Mouse (Mus musculus): ENCODE data around the gene Map3k20. TPM values are rescaled to one million over a fixed set of nuclear protein-coding genes. Genes with fewer than 3 reads are reported as not detected.
A peak's percentile ranks its signal among the peaks of the same experiment; 100 is the strongest.

Gene Map3k20
- total and polyA plus RNA-seq, 2 experiments from 2014 or later = 3.5 to 6.0 TPM

DNA sequence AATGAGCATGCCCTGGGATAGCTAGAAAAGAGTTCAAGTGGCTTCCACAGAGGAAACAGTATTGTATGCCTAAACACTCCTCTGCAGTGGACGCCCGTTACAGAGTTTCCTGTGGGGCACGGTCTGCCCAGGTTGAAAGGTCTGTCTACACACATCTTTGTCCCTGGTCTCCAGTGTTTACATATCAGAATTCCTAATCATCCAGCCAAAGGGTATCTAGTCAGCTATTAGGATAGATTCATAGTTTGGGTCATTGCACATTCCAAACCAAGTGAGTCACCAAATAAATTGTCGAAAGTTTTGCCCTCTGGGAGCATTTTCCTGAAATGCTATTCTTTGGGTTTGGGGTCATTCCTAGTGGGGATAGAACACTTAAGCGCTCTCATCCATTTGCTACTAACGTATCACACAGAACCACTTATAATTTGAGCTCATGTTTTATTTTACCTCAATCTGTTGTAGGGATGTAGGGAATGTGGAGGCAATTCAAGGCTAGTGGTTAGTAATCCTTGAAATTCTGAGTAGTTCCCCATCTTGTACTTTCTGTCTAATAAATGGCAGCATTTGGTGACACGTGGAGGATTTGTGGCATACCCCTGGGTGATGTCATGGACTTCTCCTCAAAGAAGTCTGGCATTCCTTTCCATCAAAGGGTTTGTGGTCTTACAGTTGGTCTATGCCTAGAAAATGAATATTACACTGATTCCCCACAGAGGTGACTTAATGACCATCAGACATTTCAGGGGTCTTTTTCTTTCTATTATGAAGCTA, 33.8 kb downstream of the Map3k20 start:
- H3K4me3 ChIP-seq (ENCODE audit: low read length) = no peak overlapping the region
- H3K4me1 ChIP-seq (ENCODE audit: insufficient read depth, low read length) = no peaks in the 10 kb centered on the region
- no peaks in the 10 kb centered on the region for H3K27me3 ChIP-seq (ENCODE audit: insufficient read depth, low read length)
- H3K4me2 ChIP-seq (ENCODE audit: low read depth, low read length) = no peak overlapping the region
- TF ChIP-seq CTCF (IDR thresholded peaks at IDR 0.05; ENCODE audit: low read depth) = no peak
- no peaks in the 10 kb centered on the region for H3K36me3 ChIP-seq (ENCODE audit: insufficient read depth, low read length)
- no peak for ATAC-seq
- H3K9ac ChIP-seq (replicated peaks; ENCODE audit: low read length) = no peak overlapping the region
- DNase-seq (ENCODE audit: low spot score) = no peak
- H3K9me3 ChIP-seq (ENCODE audit: low read length) = no peaks in the 10 kb centered on the region
- 86% methylated on average over 7 of the region's 7 CpGs for WGBS
- no peak overlapping the region for H3K27ac ChIP-seq

DNA sequence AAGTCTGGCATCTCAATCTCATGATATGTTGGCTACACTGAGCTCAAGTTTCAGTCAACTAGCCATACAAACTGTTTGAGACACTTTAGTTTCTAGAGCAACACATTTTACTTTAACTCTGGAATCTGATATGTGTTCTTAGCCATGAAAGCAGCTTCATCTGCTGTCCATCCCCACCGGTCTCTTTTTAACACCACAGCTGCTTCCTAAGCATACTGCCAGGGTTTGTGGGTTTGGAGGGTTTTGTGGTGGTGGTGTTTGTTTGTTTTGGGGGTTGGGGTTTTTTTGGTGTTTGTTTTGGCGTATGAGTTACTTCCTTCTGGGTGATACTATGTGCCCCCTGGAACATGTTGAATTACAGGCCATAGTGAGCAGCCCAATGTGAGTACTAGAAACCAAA, 35.2 kb downstream of the Map3k20 start:
- WGBS = 89% methylated on average over 2 of the region's 2 CpGs
- Histone ChIP-seq H3K4me3 (ENCODE audit: low read length) (no peak overlapping the region), H3K4me1 (ENCODE audit: insufficient read depth, low read length) (no peaks in the 10 kb centered on the region), H3K9ac (replicated peaks; ENCODE audit: low read length) (no peak overlapping the region), H3K9me3 (ENCODE audit: low read length) (no peaks in the 10 kb centered on the region), H3K27ac (no peak overlapping the region), H3K4me2 (ENCODE audit: low read depth, low read length) (no peak overlapping the region), H3K27me3 (ENCODE audit: insufficient read depth, low read length) (no peaks in the 10 kb centered on the region), H3K36me3 (ENCODE audit: insufficient read depth, low read length) (no peaks in the 10 kb centered on the region)
- ATAC-seq = no peak
- no peak for TF ChIP-seq CTCF (IDR thresholded peaks at IDR 0.05; ENCODE audit: low read depth)
- DNase-seq (ENCODE audit: low spot score) = no peak

DNA sequence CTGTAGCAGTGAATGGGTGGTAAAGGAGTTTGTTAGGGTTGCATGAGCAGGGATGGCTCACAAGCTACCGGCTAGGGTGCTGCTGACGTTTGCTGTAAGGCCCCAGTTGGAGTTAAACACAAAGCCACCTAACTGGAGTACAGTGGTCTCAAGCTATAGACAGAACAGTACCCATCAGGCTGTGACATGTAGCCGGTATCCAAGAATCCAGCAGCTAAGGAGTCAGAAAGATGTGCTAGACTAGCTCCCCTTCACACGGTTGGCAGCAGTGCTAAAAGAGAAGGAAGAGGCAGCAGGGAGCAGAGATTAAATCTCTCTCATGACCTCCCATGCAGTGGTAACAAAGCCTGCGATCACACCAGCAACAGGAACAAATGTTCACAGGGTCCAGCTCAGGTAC, 36.2 kb downstream of the Map3k20 start:
- no peaks in the 10 kb centered on the region for H3K27me3 ChIP-seq (ENCODE audit: insufficient read depth, low read length)
- ATAC-seq (no peak), DNase-seq (ENCODE audit: low spot score) (no peak)
- no peak overlapping the region for H3K4me3 ChIP-seq (ENCODE audit: low read length)
- H3K9me3 ChIP-seq (ENCODE audit: low read length) = no peaks in the 10 kb centered on the region
- no peak for TF ChIP-seq CTCF (IDR thresholded peaks at IDR 0.05; ENCODE audit: low read depth)
- 64% methylated on average over 5 of the region's 5 CpGs for WGBS
- H3K9ac ChIP-seq (replicated peaks; ENCODE audit: low read length) = no peak overlapping the region
- H3K4me2 ChIP-seq (ENCODE audit: low read depth, low read length) = no peak overlapping the region
- H3K36me3 ChIP-seq (ENCODE audit: insufficient read depth, low read length) = no peaks in the 10 kb centered on the region
- H3K4me1 ChIP-seq (ENCODE audit: insufficient read depth, low read length) = no peaks in the 10 kb centered on the region
- no peak overlapping the region for H3K27ac ChIP-seq

DNA sequence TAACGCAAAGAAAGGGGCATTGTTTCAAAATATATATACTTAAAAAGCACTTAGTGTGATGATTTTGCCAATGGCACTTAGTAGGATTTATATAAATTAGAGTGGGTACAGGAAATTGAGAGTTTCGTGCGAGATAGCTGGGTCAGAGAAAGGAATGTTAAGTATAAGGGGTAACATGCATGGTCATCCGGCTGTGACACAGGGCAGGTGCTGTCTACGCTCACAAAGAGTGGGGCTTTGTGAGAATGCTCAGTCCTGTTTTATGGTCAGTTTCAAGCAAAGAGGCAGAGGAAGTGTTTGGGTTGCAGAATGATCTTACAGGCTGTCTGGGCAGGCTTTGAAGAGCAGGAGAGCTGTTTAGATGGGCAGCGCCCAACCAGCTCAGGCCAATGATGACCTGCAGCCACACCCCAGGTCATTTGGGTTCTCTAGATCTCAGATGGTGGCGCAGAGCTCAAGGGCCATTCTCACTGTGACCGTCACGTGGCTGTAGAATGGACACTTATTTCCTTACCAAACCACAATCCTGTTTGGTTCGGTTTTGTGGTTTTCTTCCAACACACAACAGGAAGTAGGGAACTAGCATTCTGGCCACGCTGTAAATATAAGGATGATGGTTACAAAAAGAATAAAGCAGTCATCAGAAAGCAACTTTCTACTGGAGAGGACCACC, 37.4 kb downstream of the Map3k20 start:
- ATAC-seq (no peak), DNase-seq (ENCODE audit: low spot score) (no peak)
- Histone ChIP-seq H3K9me3 (ENCODE audit: low read length) (no peaks in the 10 kb centered on the region), H3K4me3 (ENCODE audit: low read length) (no peak overlapping the region), H3K27ac (no peak overlapping the region), H3K4me2 (ENCODE audit: low read depth, low read length) (no peak overlapping the region), H3K36me3 (ENCODE audit: insufficient read depth, low read length) (no peaks in the 10 kb centered on the region), H3K9ac (replicated peaks; ENCODE audit: low read length) (no peak overlapping the region), H3K27me3 (ENCODE audit: insufficient read depth, low read length) (no peaks in the 10 kb centered on the region), H3K4me1 (ENCODE audit: insufficient read depth, low read length) (no peaks in the 10 kb centered on the region)
- WGBS = 85% methylated on average over 11 of the region's 11 CpGs
- TF ChIP-seq CTCF (IDR thresholded peaks at IDR 0.05; ENCODE audit: low read depth) = no peak

DNA sequence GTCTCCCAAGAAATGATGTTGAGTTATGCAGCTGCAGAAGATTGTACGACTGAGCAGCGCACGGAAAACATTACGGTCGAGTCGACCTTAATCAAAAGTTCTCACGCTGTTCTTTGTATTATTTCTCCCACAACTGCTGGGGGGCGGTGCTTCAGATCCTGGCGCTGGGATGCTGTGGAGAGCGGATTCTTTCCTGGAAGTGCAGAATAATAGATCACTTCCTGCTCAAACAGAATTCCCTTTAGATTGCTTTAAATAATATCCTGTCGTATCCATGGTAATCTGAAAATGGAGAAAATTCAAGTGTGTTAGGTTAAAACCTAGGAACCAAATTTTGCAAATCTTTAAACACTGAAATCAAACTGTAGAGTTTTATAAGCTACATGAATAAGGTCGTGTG, 39.0 kb downstream of the Map3k20 start:
- ATAC-seq = no peak
- 0 out of 2 replicates have a peak overlapping the region, but pooled peaks have one; percentile 20 for H3K4me2 ChIP-seq (ENCODE audit: low read depth, low read length)

DNA sequence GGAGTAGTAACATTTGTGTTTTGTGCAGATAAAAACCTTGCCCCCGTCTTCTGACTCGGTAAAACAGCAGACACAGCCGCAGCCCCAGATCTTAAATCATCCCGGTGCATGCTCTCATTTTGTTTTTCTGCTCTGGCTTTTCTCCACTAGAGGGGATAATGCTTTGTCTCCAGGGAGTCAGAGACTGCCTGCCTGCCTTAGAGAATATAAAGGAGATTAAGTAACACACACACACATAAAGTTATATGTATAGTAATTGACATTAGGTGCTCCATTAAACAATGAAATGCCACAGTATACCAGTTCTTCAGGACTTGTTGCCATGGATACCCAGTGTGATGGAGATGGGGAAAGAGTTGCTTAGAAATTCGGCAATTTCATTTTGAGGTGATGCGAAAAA, 41.1 kb downstream of the Map3k20 start:
- Histone ChIP-seq H3K4me1 (ENCODE audit: insufficient read depth, low read length) (no peaks in the 10 kb centered on the region), H3K9ac (replicated peaks; ENCODE audit: low read length) (no peak overlapping the region), H3K27me3 (ENCODE audit: insufficient read depth, low read length) (no peaks in the 10 kb centered on the region), H3K4me3 (ENCODE audit: low read length) (no peak overlapping the region), H3K27ac (no peak overlapping the region), H3K9me3 (ENCODE audit: low read length) (no peaks in the 10 kb centered on the region), H3K4me2 (ENCODE audit: low read depth, low read length) (no peak overlapping the region), H3K36me3 (ENCODE audit: insufficient read depth, low read length) (no peaks in the 10 kb centered on the region)
- TF ChIP-seq CTCF (IDR thresholded peaks at IDR 0.05; ENCODE audit: low read depth) = peak; percentile 50
- DNase-seq (ENCODE audit: low spot score) (peak; percentile 68), ATAC-seq (peak; percentile 35; the same call in 1 of the 2 replicates)
- WGBS = 41% methylated on average over 6 of the region's 6 CpGs

More for the DNA sequence above, 39.0 kb downstream of the Map3k20 start:
- TF ChIP-seq CTCF (IDR thresholded peaks at IDR 0.05; ENCODE audit: low read depth) = no peak
- WGBS = 45% methylated on average over 12 of the region's 12 CpGs
- H3K9me3 ChIP-seq (ENCODE audit: low read length) = no peaks in the 10 kb centered on the region
- H3K27me3 ChIP-seq (ENCODE audit: insufficient read depth, low read length) = no peaks in the 10 kb centered on the region
- DNase-seq (ENCODE audit: low spot score) = peak; percentile 31
- H3K36me3 ChIP-seq (ENCODE audit: insufficient read depth, low read length) = no peaks in the 10 kb centered on the region
- no peaks in the 10 kb centered on the region for H3K4me1 ChIP-seq (ENCODE audit: insufficient read depth, low read length)
- H3K27ac ChIP-seq = no peak overlapping the region
- no peak overlapping the region for H3K4me3 ChIP-seq (ENCODE audit: low read length)
- H3K9ac ChIP-seq (replicated peaks; ENCODE audit: low read length) = no peak overlapping the region

DNA sequence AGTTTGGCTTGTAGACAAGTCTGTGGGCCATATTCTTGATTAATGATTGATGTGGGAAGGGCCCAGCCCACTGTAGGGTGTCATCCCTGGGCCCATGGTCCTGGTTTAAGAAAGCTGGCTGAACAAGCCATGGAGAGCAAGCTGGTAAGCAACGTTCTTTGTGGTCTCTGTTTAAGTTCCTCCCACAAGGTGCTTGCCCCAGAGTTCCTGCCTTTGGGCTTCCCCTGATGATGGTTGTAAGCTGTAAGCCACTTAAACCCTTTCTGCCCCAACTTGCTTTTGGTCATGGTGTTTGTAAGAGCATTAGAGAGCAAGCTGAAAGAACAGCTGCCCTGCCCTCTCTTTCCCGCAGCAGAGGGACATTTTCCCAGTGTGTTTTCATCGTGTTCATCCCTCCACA, 43.0 kb downstream of the Map3k20 start:
- no peak overlapping the region for H3K9ac ChIP-seq (replicated peaks; ENCODE audit: low read length)
- DNase-seq (ENCODE audit: low spot score) (no peak), ATAC-seq (no peak)
- no peak overlapping the region for H3K4me2 ChIP-seq (ENCODE audit: low read depth, low read length)
- WGBS = 60% methylated on average over 3 of the region's 3 CpGs
- H3K36me3 ChIP-seq (ENCODE audit: insufficient read depth, low read length) = no peaks in the 10 kb centered on the region
- H3K27ac ChIP-seq = no peak overlapping the region
- no peak for TF ChIP-seq CTCF (IDR thresholded peaks at IDR 0.05; ENCODE audit: low read depth)
- no peaks in the 10 kb centered on the region for H3K9me3 ChIP-seq (ENCODE audit: low read length)
- no peaks in the 10 kb centered on the region for H3K4me1 ChIP-seq (ENCODE audit: insufficient read depth, low read length)
- no peaks in the 10 kb centered on the region for H3K27me3 ChIP-seq (ENCODE audit: insufficient read depth, low read length)
- no peak overlapping the region for H3K4me3 ChIP-seq (ENCODE audit: low read length)
